Comparison of ENCODE assay signal across 20 mouse cellular contexts in the genomic region with DNA sequence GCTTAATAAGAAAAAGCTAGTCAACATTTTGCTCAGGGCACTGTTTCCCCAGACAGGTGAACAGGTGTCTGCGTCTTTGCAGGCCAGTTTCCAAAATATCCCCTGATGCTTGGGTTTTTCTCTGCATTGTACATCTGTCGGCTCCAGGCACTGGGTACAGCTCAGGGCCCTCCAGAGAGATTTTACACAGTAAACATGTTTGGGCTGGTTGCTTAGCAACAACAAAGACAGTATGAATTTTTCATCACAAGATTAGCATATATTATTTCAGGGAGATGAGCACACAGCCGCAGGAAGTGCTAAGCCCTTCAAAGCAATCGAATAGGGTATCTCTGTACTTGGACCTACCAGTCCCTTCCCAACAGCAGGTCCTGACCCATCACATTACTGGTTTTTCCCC. TPM values are rescaled to one million over a fixed set of nuclear protein-coding genes. Genes with fewer than 3 reads are reported as not detected.
DNase-seq lines count a peak whose midpoint lies in the region; ATAC-seq and TF ChIP-seq lines count a peak whose summit lies in the region.
"Had no signal": no experiment of that assay in that cellular context is flagged by ENCODE, and none has a peak within 500 bp of the region (broad histone marks: within the 10 kb centered on the region; RNA-seq: fewer than 3 reads in every experiment).

No protein-coding gene starts in this region.

- DNase-seq in layer of hippocampus, adult 8-10 months (ENCODE audit: low spot score in 2 of 2): peak; percentile 54 to 55
- DNase-seq in layer of hippocampus, adult 9-10 months (ENCODE audit: low spot score): no peak
- peak; percentile 89 for DNase-seq in forebrain, embryonic 14.5 days (ENCODE audit: low spot score)
- DNase-seq in midbrain, postnatal 0 days (ENCODE audit: low spot score): peak; percentile 88
- DNase-seq in kidney, adult 9 months: no peak
- no peak for DNase-seq in cerebellum, postnatal 4 days (ENCODE audit: low spot score in 2 of 2)
- no peak for DNase-seq in MN1 (ENCODE audit: low spot score)
- DNase-seq: cerebellum, adult 8-10 months; gastrocnemius, postnatal 25 days; heart, postnatal 36 days; kidney, adult 18-20 months; left cerebral cortex, postnatal 4 days; right cerebral cortex, postnatal 25 days; thymus, adult 2 months had no signal

- H3K4me1 ChIP-seq in forebrain, embryonic 14.5 days (ENCODE audit: control insufficient read depth, insufficient read depth, low read length): peaks cover 21% of the 10 kb centered on the region
- peaks cover 53% of the 10 kb centered on the region for H3K4me1 ChIP-seq in hindbrain, embryonic 13.5 days (replicated peaks)
- peaks cover 20% of the 10 kb centered on the region for H3K4me1 ChIP-seq in midbrain, postnatal 0 days (ENCODE audit: insufficient read depth, low read length)
- H3K4me1 ChIP-seq: liver, embryonic 12.5 days had no signal

- peak; percentile 64 for ATAC-seq in forebrain, embryonic 14.5 days
- peak; percentile 66 for ATAC-seq in hindbrain, embryonic 13.5 days (ENCODE audit: low FRiP score)
- peak; percentile 66 for ATAC-seq in midbrain, postnatal 0 days (ENCODE audit: low FRiP score)
- ATAC-seq: liver, embryonic 12.5 days had no signal

- no peaks in the 10 kb centered on the region for H3K27me3 ChIP-seq in forebrain, embryonic 14.5 days (replicated peaks; ENCODE audit: control insufficient read depth, insufficient read depth, low read length)
- peaks cover 6% of the 10 kb centered on the region; the same call in 1 of the 2 replicates for H3K27me3 ChIP-seq in hindbrain, embryonic 13.5 days
- no peaks in the 10 kb centered on the region for H3K27me3 ChIP-seq in midbrain, postnatal 0 days (ENCODE audit: insufficient read depth, low read length)

- H3K27ac ChIP-seq in forebrain, embryonic 14.5 days (ENCODE audit: low read depth, low read length): no peak overlapping the region
- H3K27ac ChIP-seq in hindbrain, embryonic 13.5 days: peak overlapping the region; percentile 60; the same call in 1 of the 2 replicates
- peak overlapping the region; percentile 43; the same call in 1 of the 2 replicates for H3K27ac ChIP-seq in midbrain, postnatal 0 days (ENCODE audit: low read depth, low read length)
- H3K27ac ChIP-seq: liver, embryonic 12.5 days had no signal

- H3K4me2 ChIP-seq in forebrain, embryonic 14.5 days (ENCODE audit: low read length): no peak overlapping the region
- H3K4me2 ChIP-seq in hindbrain, embryonic 13.5 days: no peak overlapping the region
- no peak overlapping the region for H3K4me2 ChIP-seq in midbrain, postnatal 0 days (ENCODE audit: low read depth, low read length, poor library complexity, severe bottlenecking)
- H3K4me2 ChIP-seq: heart, embryonic 11.5 days; liver, embryonic 12.5 days had no signal

- no peak overlapping the region for H3K9ac ChIP-seq in forebrain, embryonic 14.5 days (ENCODE audit: low read length)
- no peak overlapping the region for H3K9ac ChIP-seq in hindbrain, embryonic 13.5 days
- H3K9ac ChIP-seq in midbrain, postnatal 0 days (replicated peaks; ENCODE audit: low read length, poor library complexity, severe bottlenecking): no peak overlapping the region
- H3K9ac ChIP-seq: liver, embryonic 12.5 days had no signal

- no peaks in the 10 kb centered on the region for H3K9me3 ChIP-seq in forebrain, embryonic 14.5 days (replicated peaks; ENCODE audit: control insufficient read depth, low read length)
- no peaks in the 10 kb centered on the region for H3K9me3 ChIP-seq in hindbrain, embryonic 13.5 days
- H3K9me3 ChIP-seq in midbrain, postnatal 0 days (ENCODE audit: low read length): no peaks in the 10 kb centered on the region
- H3K9me3 ChIP-seq: liver, embryonic 12.5 days had no signal

- H3K4me3 ChIP-seq in forebrain, embryonic 14.5 days (ENCODE audit: low read depth, low read length): no peak overlapping the region
- H3K4me3 ChIP-seq in hindbrain, embryonic 13.5 days: no peak overlapping the region
- H3K4me3 ChIP-seq in midbrain, postnatal 0 days (ENCODE audit: low read depth, low read length): no peak overlapping the region
- H3K4me3 ChIP-seq: liver, embryonic 12.5 days had no signal

- no peaks in the 10 kb centered on the region for H3K36me3 ChIP-seq in forebrain, embryonic 14.5 days (ENCODE audit: control insufficient read depth, insufficient read depth, low read length)
- no peaks in the 10 kb centered on the region for H3K36me3 ChIP-seq in hindbrain, embryonic 13.5 days
- H3K36me3 ChIP-seq in midbrain, postnatal 0 days (ENCODE audit: insufficient read depth, low read length): no peaks in the 10 kb centered on the region; the same call in 1 of the 2 replicates
- H3K36me3 ChIP-seq: liver, embryonic 12.5 days had no signal

- 48% methylated on average over 4 of the region's 4 CpGs for WGBS in forebrain, embryonic 14.5 days
- WGBS in hindbrain, embryonic 13.5 days: 31% methylated on average over 4 of the region's 4 CpGs
- 15% methylated on average over 4 of the region's 4 CpGs for WGBS in midbrain, postnatal 0 days

- TF ChIP-seq CTCF in midbrain, postnatal 0 days (IDR thresholded peaks at IDR 0.05): no peak

RNA-seq across cellular contexts. Expression of a gene that starts 5.8 kb away (rescaled TPM):
- 100 to 1,000 TPM; 125 to 148 (median 136) TPM for total RNA-seq in layer of hippocampus, adult 8-10 months (2022)
- 35.4 and 36.8 TPM in 2 replicates for polyA plus RNA-seq in forebrain, embryonic 14.5 days (2014; fragmentation: Nextera tagmentation; extraction: Ambion mirVana)
- 24.7 and 26.6 TPM in 2 replicates for polyA plus RNA-seq in hindbrain, embryonic 13.5 days (2015; fragmentation: Nextera tagmentation; extraction: Ambion mirVana)
- 188 and 190 TPM in 2 replicates for total RNA-seq in midbrain, postnatal 0 days (2014; rRNA removed)
- 106 and 107 TPM in 2 replicates for polyA plus RNA-seq in midbrain, postnatal 0 days (2015; fragmentation: Nextera tagmentation; extraction: Ambion mirVana)
- total RNA-seq: megakaryocyte-erythroid progenitor cell, adult 5-6 weeks; MEL; neutrophil, adult 5-6 weeks had no signal

Comparison
In these comparisons a context has a peak if more than half of its experiments do, and no peak if none do; other contexts are left out.
1. DNase-seq: peak in layer of hippocampus, adult 8-10 months (2 of 2), forebrain, embryonic 14.5 days (single experiment) and midbrain, postnatal 0 days (single experiment); none in layer of hippocampus, adult 9-10 months (single experiment), kidney, adult 9 months (single experiment), cerebellum, postnatal 4 days (0 of 2) and MN1 (single experiment).
2. Peak in every context shown above with its lines, with median percentiles within 50 percentile points of each other: ATAC-seq.